Mouse (Mus musculus): ENCODE data around the gene Hk1.

- TF ChIP-seq MYC (IDR thresholded peaks at IDR 0.05; ENCODE audit: low read depth, low read length) (no peak), POLR2A (IDR thresholded peaks at IDR 0.05; ENCODE audit: control insufficient read depth in 1 of 2, insufficient read depth in 1 of 2, low read depth in 1 of 2, low read length in 2 of 2, poor library complexity in 1 of 2) (no peak), TAL1 (IDR thresholded peaks at IDR 0.05; ENCODE audit: low read length) (no peak), RCOR1 (IDR thresholded peaks at IDR 0.05; ENCODE audit: low read depth, low read length) (no peak), CHD1 (IDR thresholded peaks at IDR 0.05; ENCODE audit: low read depth, low read length) (no peak), MAFK (IDR thresholded peaks at IDR 0.05; ENCODE audit: borderline replicate concordance, low read depth, low read length) (no peak), CTCF (IDR thresholded peaks at IDR 0.05 in 2 of 3, conservative IDR thresholded peaks at IDR 0.05 in 1 of 3; ENCODE audit: control insufficient read depth in 1 of 3, insufficient read depth in 1 of 3, low read depth in 2 of 3, low read length in 3 of 3, poor library complexity in 1 of 3, severe bottlenecking in 1 of 3) (no peak), ZC3H11A (IDR thresholded peaks at IDR 0.05; ENCODE audit: low read depth, low read length) (no peak), NRF1 (IDR thresholded peaks at IDR 0.05; ENCODE audit: insufficient read depth, low read depth, low read length, poor library complexity, severe bottlenecking) (no peak), EP300 (IDR thresholded peaks at IDR 0.05; ENCODE audit: low read depth in 1 of 2, low read length in 2 of 2) (no peak), JUND (IDR thresholded peaks at IDR 0.05; ENCODE audit: low read depth, low read length) (no peak), CHD2 (IDR thresholded peaks at IDR 0.05; ENCODE audit: low read length) (no peak), ZMIZ1 (IDR thresholded peaks at IDR 0.05; ENCODE audit: low read depth, low read length) (no peak), MAX (IDR thresholded peaks at IDR 0.05; ENCODE audit: low read length) (no peak)
Measured at GRCm38 (mm10) chr10:62239270-62239669, 140.4 kb downstream of the Hk1 start.
